12 mouse cellular contexts compared by ENCODE assay signal in genomic region chr11:86963027-86963426, GRCm38 (mm10). TPM values are rescaled to one million over a fixed set of nuclear protein-coding genes. Genes with fewer than 3 reads are reported as not detected.
DNase-seq lines count a peak whose midpoint lies in the region; ATAC-seq and TF ChIP-seq lines count a peak whose summit lies in the region.
"Had no signal": no experiment of that assay in that cellular context is flagged by ENCODE, and none has a peak within 500 bp of the region (broad histone marks: within the 10 kb centered on the region; RNA-seq: fewer than 3 reads in every experiment).

No protein-coding gene starts in this region.

- H3K27ac ChIP-seq in gastrocnemius, adult 2 months, result peak overlapping the region; percentile 94
- H3K27ac ChIP-seq in liver, embryonic 15.5 days (replicated peaks), result 0 out of 2 replicates have a peak overlapping the region, but pooled peaks have one; percentile 76
- H3K27ac ChIP-seq in liver, embryonic 12.5 days, result no peak overlapping the region
- peak overlapping the region; percentile 94 for H3K27ac ChIP-seq in heart, embryonic 15.5 days
- peak overlapping the region; percentile 28; the same call in 1 of the 2 replicates for H3K27ac ChIP-seq in small intestine, adult 2 months (ENCODE audit: insufficient read depth, low read depth, low read length)
- no peak overlapping the region for H3K27ac ChIP-seq in midbrain, embryonic 16.5 days (ENCODE audit: low read length)
- H3K27ac ChIP-seq: limb, embryonic 12.5 days; midbrain, embryonic 15.5 days had no signal

- H3K9me3 ChIP-seq in liver, embryonic 15.5 days (replicated peaks), result no peaks in the 10 kb centered on the region
- no peaks in the 10 kb centered on the region for H3K9me3 ChIP-seq in liver, embryonic 12.5 days (replicated peaks)
- no peaks in the 10 kb centered on the region for H3K9me3 ChIP-seq in heart, embryonic 15.5 days (replicated peaks)
- no peaks in the 10 kb centered on the region for H3K9me3 ChIP-seq in midbrain, embryonic 16.5 days (replicated peaks; ENCODE audit: control insufficient read depth, low read length, poor library complexity, severe bottlenecking)
- H3K9me3 ChIP-seq: limb, embryonic 12.5 days; midbrain, embryonic 15.5 days had no signal

- ATAC-seq in liver, embryonic 15.5 days (ENCODE audit: insufficient read depth), result no peak
- ATAC-seq in liver, embryonic 12.5 days, result no peak
- no peak for ATAC-seq in heart, embryonic 15.5 days (replicated peaks; ENCODE audit: insufficient number of reproducible peaks, insufficient read depth, low FRiP score, low read depth)
- no peak for ATAC-seq in midbrain, embryonic 16.5 days
- ATAC-seq: forebrain, embryonic 16.5 days; midbrain, embryonic 15.5 days had no signal

- 9% methylated on average over 1 of the region's 1 CpGs for WGBS in liver, embryonic 15.5 days (ENCODE audit: insufficient replicate concordance)
- 11% methylated on average over 1 of the region's 1 CpGs for WGBS in liver, embryonic 12.5 days (ENCODE audit: insufficient replicate concordance)
- WGBS in heart, embryonic 15.5 days, result 21% methylated on average over 1 of the region's 1 CpGs
- 54% methylated on average over 1 of the region's 1 CpGs for WGBS in small intestine, adult 2 months
- 48% methylated on average over 1 of the region's 1 CpGs for WGBS in midbrain, embryonic 16.5 days

- intact Hi-C loops in gastrocnemius, adult 2 months (cut with DNase I), result no loop called here
- intact Hi-C loops in gastrocnemius, postnatal 14 days (cut with DNase I; ENCODE audit: low total_unique reads), result no loop called here

- H3K4me1 ChIP-seq in liver, embryonic 15.5 days (replicated peaks), result peaks cover 52% of the 10 kb centered on the region
- peaks cover 60% of the 10 kb centered on the region for H3K4me1 ChIP-seq in liver, embryonic 12.5 days
- peaks cover 87% of the 10 kb centered on the region for H3K4me1 ChIP-seq in heart, embryonic 15.5 days (replicated peaks)
- peaks cover 62% of the 10 kb centered on the region for H3K4me1 ChIP-seq in small intestine, adult 2 months (ENCODE audit: control insufficient read depth, insufficient read depth, insufficient read length, low read length)
- H3K4me1 ChIP-seq in midbrain, embryonic 16.5 days (ENCODE audit: control insufficient read depth, insufficient read depth, low read length), result peaks cover 6% of the 10 kb centered on the region; the same call in 1 of the 2 replicates

- no peak for TF ChIP-seq POLR2A in small intestine, adult 2 months (IDR thresholded peaks at IDR 0.05; ENCODE audit: low read depth, low read length)

- H3K9ac ChIP-seq in liver, embryonic 15.5 days, result no peak overlapping the region
- H3K9ac ChIP-seq in liver, embryonic 12.5 days, result no peak overlapping the region
- no peak overlapping the region for H3K9ac ChIP-seq in heart, embryonic 15.5 days
- no peak overlapping the region for H3K9ac ChIP-seq in midbrain, embryonic 16.5 days (ENCODE audit: low read depth, low read length)
- H3K9ac ChIP-seq: limb, embryonic 12.5 days; midbrain, embryonic 15.5 days had no signal

- DNase-seq in gastrocnemius, adult 2 months, result peak; percentile 36
- no peak for DNase-seq in gastrocnemius, postnatal 14 days
- no peak for DNase-seq in testis, postnatal 10 days (ENCODE audit: low spot score)
- DNase-seq: thymus, postnatal 25 days had no signal

- no peak overlapping the region for H3K4me2 ChIP-seq in liver, embryonic 15.5 days
- no peak overlapping the region for H3K4me2 ChIP-seq in liver, embryonic 12.5 days
- H3K4me2 ChIP-seq in heart, embryonic 15.5 days, result peak overlapping the region; percentile 30
- H3K4me2 ChIP-seq in midbrain, embryonic 16.5 days (ENCODE audit: low read length), result no peak overlapping the region
- H3K4me2 ChIP-seq: limb, embryonic 12.5 days; midbrain, embryonic 15.5 days had no signal

- no peak for TF ChIP-seq CTCF in gastrocnemius, adult 2 months (IDR thresholded peaks at IDR 0.05)
- no peak for TF ChIP-seq CTCF in small intestine, adult 2 months (IDR thresholded peaks at IDR 0.05; ENCODE audit: extremely low read depth, insufficient read length, insufficient replicate concordance, low read depth, low read length)

- H3K36me3 ChIP-seq in liver, embryonic 15.5 days (replicated peaks), result no peaks in the 10 kb centered on the region
- no peaks in the 10 kb centered on the region for H3K36me3 ChIP-seq in liver, embryonic 12.5 days
- peaks cover 7% of the 10 kb centered on the region; the same call in 1 of the 2 replicates for H3K36me3 ChIP-seq in heart, embryonic 15.5 days
- no peaks in the 10 kb centered on the region for H3K36me3 ChIP-seq in small intestine, adult 2 months (ENCODE audit: control insufficient read depth, insufficient read depth, low read length)
- H3K36me3 ChIP-seq in midbrain, embryonic 16.5 days (ENCODE audit: control insufficient read depth, insufficient read depth, low read length), result no peaks in the 10 kb centered on the region
- H3K36me3 ChIP-seq: midbrain, embryonic 15.5 days had no signal

- no peaks in the 10 kb centered on the region for H3K27me3 ChIP-seq in liver, embryonic 15.5 days
- H3K27me3 ChIP-seq in liver, embryonic 12.5 days (replicated peaks), result no peaks in the 10 kb centered on the region
- H3K27me3 ChIP-seq in heart, embryonic 15.5 days, result no peaks in the 10 kb centered on the region
- H3K27me3 ChIP-seq in small intestine, adult 2 months (ENCODE audit: control insufficient read depth, insufficient read depth, low read length), result no peaks in the 10 kb centered on the region
- no peaks in the 10 kb centered on the region for H3K27me3 ChIP-seq in midbrain, embryonic 16.5 days (ENCODE audit: control insufficient read depth, insufficient read depth, low read depth, low read length)
- H3K27me3 ChIP-seq: limb, embryonic 12.5 days; midbrain, embryonic 15.5 days had no signal

- H3K4me3 ChIP-seq in gastrocnemius, adult 2 months, result no peak overlapping the region; the same call in 1 of the 2 replicates
- no peak overlapping the region for H3K4me3 ChIP-seq in liver, embryonic 15.5 days (replicated peaks)
- no peak overlapping the region for H3K4me3 ChIP-seq in liver, embryonic 12.5 days
- H3K4me3 ChIP-seq in heart, embryonic 15.5 days, result no peak overlapping the region
- no peak overlapping the region for H3K4me3 ChIP-seq in small intestine, adult 2 months (ENCODE audit: low read depth, low read length)
- no peak overlapping the region for H3K4me3 ChIP-seq in midbrain, embryonic 16.5 days (ENCODE audit: low read depth, low read length)
- H3K4me3 ChIP-seq: limb, embryonic 12.5 days; midbrain, embryonic 15.5 days had no signal

RNA-seq across cellular contexts. Expression of gene Ypel2, which starts 30.5 kb away (rescaled TPM):
- total RNA-seq in gastrocnemius, adult 2 months (2021), result 10 to 100 TPM in 1 of 2 experiments, 1 to 10 TPM in 1; 4.5 to 11.6 TPM
- total RNA-seq in gastrocnemius, postnatal 14 days (2021), result 1 to 10 TPM; 6.7 to 9.7 TPM
- 1.5 and 1.7 TPM in 2 replicates for polyA plus RNA-seq in liver, embryonic 15.5 days (2015; fragmentation: Nextera tagmentation; extraction: Ambion mirVana)
- 1.3 and 1.4 TPM in 2 replicates for polyA plus RNA-seq in liver, embryonic 12.5 days (2016; fragmentation: Nextera tagmentation; extraction: Ambion mirVana)
- 20.8 and 23.1 TPM in 2 replicates for polyA plus RNA-seq in heart, embryonic 15.5 days (2015; fragmentation: Nextera tagmentation; extraction: Ambion mirVana)
- polyA plus RNA-seq in small intestine, adult 2 months (2012; rRNA removed), result 1.7 and 5.6 TPM in 2 replicates
- polyA plus RNA-seq in midbrain, embryonic 16.5 days (2015; fragmentation: Nextera tagmentation; extraction: Ambion mirVana), result 5.7 and 6.5 TPM in 2 replicates

Comparison
In these comparisons a context has a peak if more than half of its experiments do, and no peak if none do; other contexts are left out.
1. H3K27ac ChIP-seq: peak in gastrocnemius, adult 2 months (single experiment), liver, embryonic 15.5 days (single experiment), heart, embryonic 15.5 days (single experiment) and small intestine, adult 2 months (single experiment); none in liver, embryonic 12.5 days (single experiment) and midbrain, embryonic 16.5 days (single experiment).